Mouse (Mus musculus) heart, embryonic 11.5 days (tissue): ENCODE results near the gene C1qtnf5. TPM values are rescaled to one million over a fixed set of nuclear protein-coding genes. Genes with fewer than 3 reads are reported as not detected.
A peak's percentile ranks its signal among the peaks of the same experiment; 100 is the strongest.

Source experiments
- ATAC-seq: fragments of 200-750 bp; cut with Nextera tagmentation; replicated peaks from 2 replicates; pipeline ENCODE4 v1.8.0; 2017; ENCODE audit warnings: moderate library complexity; ENCODE audit not compliant: insufficient number of reproducible peaks, low FRiP score, low TSS enrichment
- H3K27ac ChIP-seq: fragments of 300-500 bp; sonication (generic); 2 replicates; pipeline ENCODE4 v1.5.1; 2014; ENCODE audit warnings: mild to moderate bottlenecking, low read depth, low read length
- H3K27me3 ChIP-seq: fragments of 300-500 bp; sonication (generic); 2 replicates; pipeline ENCODE4 v1.6.1; 2014; ENCODE audit warnings: mild to moderate bottlenecking, low read length, mixed read lengths; ENCODE audit not compliant: control insufficient read depth, insufficient read depth
- H3K36me3 ChIP-seq: fragments of 300-500 bp; sonication (generic); 2 replicates; pipeline ENCODE4 v1.6.1; 2014; ENCODE audit warnings: mild to moderate bottlenecking, low read length, moderate library complexity, mixed read lengths; ENCODE audit not compliant: control insufficient read depth, insufficient read depth
- H3K4me1 ChIP-seq: fragments of 300-500 bp; sonication (generic); 2 replicates; pipeline ENCODE4 v1.6.1; 2014; ENCODE audit warnings: low read length; ENCODE audit not compliant: control insufficient read depth, insufficient read depth
- H3K4me2 ChIP-seq: fragments of 300-500 bp; sonication (generic); 2 replicates; pipeline ENCODE4 v1.6.1; 2014; ENCODE audit warnings: mild to moderate bottlenecking, moderate library complexity
- H3K4me3 ChIP-seq: fragments of 300-500 bp; sonication (generic); 2 replicates; pipeline ENCODE4 v1.5.1; 2014; ENCODE audit warnings: low read depth, low read length
- H3K9ac ChIP-seq: fragments of 300-500 bp; sonication (generic); 2 replicates; pipeline ENCODE4 v1.6.1; 2014; ENCODE audit warnings: mild to moderate bottlenecking, low read depth, low read length, moderate library complexity
- H3K9me3 ChIP-seq: fragments of 300-500 bp; sonication (generic); replicated peaks from 2 replicates; pipeline ENCODE4 v1.6.1; 2016; ENCODE audit warnings: low read length; ENCODE audit not compliant: control insufficient read depth
- WGBS: fragments of 180-500 bp; shearing (Covaris S2); extraction: QIAGEN DNeasy Blood & Tissue Kit; methylation state at CpG from one replicate; pipeline ENCODE4 v1.1.7; 2014; ENCODE audit not compliant: insufficient replicate concordance; 5-methylcytosine and 5-hydroxymethylcytosine counted together
- polyA plus RNA-seq: library from polyadenylated mRNA; unstranded; fragments of >200 nt; fragmentation: Nextera tagmentation; extraction: Ambion mirVana; gene quantifications from 2 replicates; pipeline ENCODE4 v1.2.1, GENCODE M21; 2014

The C1qtnf5 gene
- polyA plus RNA-seq, 1 experiment from 2014 or later: 0.43 TPM

DNA sequence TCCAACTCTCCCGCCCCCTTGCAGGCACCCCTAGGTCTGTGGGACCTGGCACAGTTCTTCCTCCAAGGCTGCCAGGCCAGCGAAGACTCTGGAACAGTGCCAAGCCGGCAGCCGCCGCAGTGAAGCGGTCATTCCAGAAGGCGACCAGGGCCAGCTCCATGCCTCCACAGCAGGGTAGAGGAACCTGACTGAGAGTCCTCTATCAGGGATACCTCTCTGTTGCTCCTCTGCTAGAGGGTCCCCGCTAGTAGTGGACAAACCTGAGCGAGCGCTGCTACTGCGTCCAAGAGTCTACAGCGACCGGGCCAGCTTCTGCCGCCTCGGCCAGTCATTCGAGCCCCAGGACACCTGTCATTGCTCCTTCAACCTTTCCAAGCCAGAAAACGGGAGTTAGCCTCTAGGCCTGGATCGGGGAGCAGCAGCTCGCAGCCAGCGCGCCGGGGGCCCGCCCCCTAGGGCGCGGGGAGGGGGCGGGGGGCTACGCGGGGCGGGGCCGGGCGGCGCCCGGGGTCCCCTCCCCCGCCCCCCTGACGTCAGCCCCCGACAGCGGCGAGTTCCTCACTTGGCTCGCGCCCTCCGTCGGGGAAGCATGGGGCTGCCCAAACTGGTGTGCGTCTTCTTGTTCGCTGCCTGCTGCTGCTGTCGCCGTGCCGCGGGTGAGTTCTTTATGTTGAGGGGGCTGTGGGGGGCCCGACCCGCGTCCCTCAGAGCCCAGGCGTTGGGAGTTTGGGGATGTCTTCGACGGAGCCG, 27.2 kb downstream of the C1qtnf5 start, which contains the start of gene Mcam:
Mcam (plus strand) TSS at position 369 of the 750 bp plus-strand sequence.
- peak; percentile 40 for ATAC-seq
- Histone ChIP-seq H3K4me3 (peak within 1 kb of the TSS; percentile 87), H3K36me3 (peaks cover 17% of the 10 kb centered on the region), H3K4me2 (peak within 1 kb of the TSS; percentile 86), H3K27ac (peak within 1 kb of the TSS; percentile 90), H3K9ac (peak within 1 kb of the TSS; percentile 88), H3K27me3 (no peaks in the 10 kb centered on the region), H3K4me1 (peaks cover 49% of the 10 kb centered on the region), H3K9me3 (no peaks in the 10 kb centered on the region)
- under 1% methylated on average over 54 of the region's 55 CpGs for WGBS

GRCm38 (mm10) chr9:44134851-44135730, 28.0 kb downstream of the C1qtnf5 start:
- H3K27ac ChIP-seq: peak overlapping the region; percentile 90
- no peaks in the 10 kb centered on the region for H3K9me3 ChIP-seq
- WGBS: 2% methylated on average over 46 of the region's 49 CpGs
- H3K4me2 ChIP-seq: peak overlapping the region; percentile 86
- peaks cover 25% of the 10 kb centered on the region for H3K36me3 ChIP-seq
- H3K4me3 ChIP-seq: peak overlapping the region; percentile 87
- ATAC-seq: no peak
- H3K27me3 ChIP-seq: no peaks in the 10 kb centered on the region
- H3K9ac ChIP-seq: peak overlapping the region; percentile 88
- peaks cover 48% of the 10 kb centered on the region for H3K4me1 ChIP-seq

DNA sequence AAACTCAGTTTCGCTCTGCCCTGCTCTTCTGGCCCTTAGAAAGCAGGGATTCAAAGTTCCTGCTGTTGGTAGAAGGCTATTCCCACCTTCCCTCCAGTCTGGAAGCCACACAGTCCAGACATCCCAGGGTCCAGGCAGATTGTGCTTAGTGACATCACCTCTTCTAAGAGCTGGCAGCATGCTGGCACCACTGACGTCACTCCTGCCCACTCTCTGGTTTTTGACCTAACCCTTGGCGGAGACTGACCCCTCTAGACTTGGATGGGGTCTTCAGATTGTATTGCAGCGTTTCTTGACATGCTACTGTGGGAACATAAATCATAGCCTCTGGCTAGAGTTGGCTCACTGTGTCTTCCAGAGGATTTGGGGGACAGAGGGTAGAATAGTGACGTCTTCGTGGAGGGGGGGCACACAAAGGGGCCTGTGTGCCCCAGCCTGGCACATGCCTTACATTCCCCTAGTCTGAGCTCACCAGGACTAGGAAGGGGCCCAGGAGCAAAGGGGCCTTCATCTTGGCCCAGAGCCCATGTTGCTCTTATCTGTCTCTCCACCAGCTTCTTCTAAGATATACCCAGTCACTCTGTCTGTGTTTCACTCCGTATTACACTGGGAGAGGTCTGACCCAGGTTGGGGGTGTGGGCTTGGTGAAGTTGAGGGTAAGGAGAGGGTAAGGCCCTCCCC, 28.8 kb downstream of the C1qtnf5 start:
- Histone ChIP-seq H3K4me3 (peak overlapping the region; percentile 87), H3K4me2 (peak overlapping the region; percentile 86), H3K27ac (peak overlapping the region; percentile 90), H3K27me3 (no peaks in the 10 kb centered on the region), H3K9me3 (no peaks in the 10 kb centered on the region), H3K36me3 (peaks cover 32% of the 10 kb centered on the region), H3K9ac (peak overlapping the region; percentile 88), H3K4me1 (peaks cover 42% of the 10 kb centered on the region)
- 26% methylated on average over 7 of the region's 7 CpGs for WGBS
- peak; percentile 35; the same call in 1 of the 2 replicates for ATAC-seq

DNA sequence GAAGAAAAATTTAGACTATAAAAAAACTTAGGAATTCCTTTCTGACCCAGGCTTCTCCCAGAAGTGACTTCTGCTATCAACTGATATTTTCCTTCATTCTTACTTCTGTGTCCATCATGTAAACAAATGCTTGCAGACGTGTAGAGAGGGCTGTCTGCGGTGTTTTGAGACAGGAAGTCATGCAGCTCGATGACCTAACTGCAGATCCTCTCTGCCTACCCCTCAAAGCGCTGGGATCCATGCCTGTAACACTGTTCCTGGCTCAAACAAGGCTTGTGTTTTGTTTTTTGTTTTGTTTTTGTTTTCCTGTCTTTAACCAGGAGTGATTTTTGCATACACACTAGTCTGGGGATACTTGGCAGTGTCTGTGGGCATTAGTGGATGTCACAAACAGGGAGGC, 30.8 kb downstream of the C1qtnf5 start:
- Histone ChIP-seq H3K4me3 (no peak overlapping the region), H3K36me3 (peaks cover 38% of the 10 kb centered on the region), H3K4me2 (no peak overlapping the region), H3K4me1 (peaks cover 33% of the 10 kb centered on the region), H3K27me3 (no peaks in the 10 kb centered on the region), H3K27ac (no peak overlapping the region), H3K9me3 (no peaks in the 10 kb centered on the region), H3K9ac (no peak overlapping the region)
- no peak for ATAC-seq
- WGBS: 62% methylated on average over 4 of the region's 4 CpGs

- whole genome bisulfite sequencing: 65% methylated on average over 5 of the region's 5 CpGs
- Histone ChIP-seq H3K4me2 (no peak overlapping the region), H3K9ac (no peak overlapping the region), H3K9me3 (no peaks in the 10 kb centered on the region), H3K27me3 (no peaks in the 10 kb centered on the region), H3K4me1 (peaks cover 14% of the 10 kb centered on the region; the same call in 1 of the 2 replicates), H3K36me3 (peaks cover 35% of the 10 kb centered on the region), H3K27ac (no peak overlapping the region), H3K4me3 (no peak overlapping the region)
- no peak for ATAC-seq
These were observed 34.9 kb downstream of the C1qtnf5 start for GRCm38 (mm10) chr9:44141951-44142350.

DNA sequence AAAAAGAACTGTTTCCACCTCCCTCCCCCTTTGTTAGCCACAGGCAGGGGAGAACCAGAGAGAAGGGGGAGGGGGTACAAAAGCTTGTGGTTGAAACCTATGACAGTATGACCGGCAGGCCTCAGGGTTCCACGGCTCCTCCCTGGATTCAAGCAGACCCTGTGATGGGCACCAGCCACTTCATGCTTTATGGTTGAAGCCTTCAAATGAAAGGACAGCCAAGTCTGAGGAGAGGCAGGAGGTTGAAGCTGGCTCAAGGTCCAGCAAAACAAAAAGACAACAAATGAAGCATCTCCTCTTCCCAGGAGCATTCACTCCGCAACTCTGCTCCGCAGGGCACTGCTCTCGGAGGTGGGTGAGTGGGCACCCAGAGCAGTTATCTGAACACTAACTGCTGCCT, 36.4 kb downstream of the C1qtnf5 start:
- H3K4me2 ChIP-seq: no peak overlapping the region
- no peak overlapping the region for H3K9ac ChIP-seq
- ATAC-seq: no peak
- WGBS: 77% methylated on average over 5 of the region's 5 CpGs
- no peaks in the 10 kb centered on the region for H3K27me3 ChIP-seq
- H3K27ac ChIP-seq: peak overlapping the region; percentile 10; the same call in 1 of the 2 replicates
- peaks cover 11% of the 10 kb centered on the region; the same call in 1 of the 2 replicates for H3K4me1 ChIP-seq
- no peak overlapping the region for H3K4me3 ChIP-seq
- no peaks in the 10 kb centered on the region for H3K9me3 ChIP-seq
- H3K36me3 ChIP-seq: peaks cover 26% of the 10 kb centered on the region

GRCm38 (mm10) chr9:44144023-44144717, 37.1 kb downstream of the C1qtnf5 start:
- H3K36me3 ChIP-seq: peaks cover 22% of the 10 kb centered on the region

GRCm38 (mm10) chr9:44144718-44145060, 37.6 kb downstream of the C1qtnf5 start:
- H3K27ac ChIP-seq: no peak overlapping the region
- no peaks in the 10 kb centered on the region for H3K9me3 ChIP-seq
- peaks cover 17% of the 10 kb centered on the region for H3K36me3 ChIP-seq
- 0 out of 2 replicates have a peak, but pooled peaks cover 2% of the 10 kb centered on the region for H3K4me1 ChIP-seq
- no peaks in the 10 kb centered on the region for H3K27me3 ChIP-seq
- no peak overlapping the region for H3K9ac ChIP-seq
- H3K4me2 ChIP-seq: no peak overlapping the region
- H3K4me3 ChIP-seq: no peak overlapping the region
- no peak for ATAC-seq

More at GRCm38 (mm10) chr9:44144023-44144717, 37.1 kb downstream of the C1qtnf5 start:
- no peaks in the 10 kb centered on the region for H3K9me3 ChIP-seq
- H3K4me2 ChIP-seq: no peak overlapping the region
- 35% methylated on average over 7 of the region's 8 CpGs for WGBS
- no peak overlapping the region for H3K4me3 ChIP-seq
- no peak for ATAC-seq
- no peaks in the 10 kb centered on the region for H3K27me3 ChIP-seq
- no peak overlapping the region for H3K9ac ChIP-seq
- H3K4me1 ChIP-seq: 0 out of 2 replicates have a peak, but pooled peaks cover 5% of the 10 kb centered on the region
- no peak overlapping the region for H3K27ac ChIP-seq
